In genomic region chr13:43218764-43219163, GRCm38 (mm10) we compare ENCODE assay signal across 14 mouse cellular contexts. TPM values are rescaled to one million over a fixed set of nuclear protein-coding genes. Genes with fewer than 3 reads are reported as not detected.
A peak's percentile ranks its signal among the peaks of the same experiment; 100 is the strongest.
DNase-seq lines count a peak whose midpoint lies in the region; ATAC-seq and TF ChIP-seq lines count a peak whose summit lies in the region.
"Had no signal": no experiment of that assay in that cellular context is flagged by ENCODE, and none has a peak within 500 bp of the region (broad histone marks: within the 10 kb centered on the region; RNA-seq: fewer than 3 reads in every experiment).

No protein-coding gene starts in this region.

- DNase-seq in adrenal gland, postnatal 14 days = peak; percentile 29
- DNase-seq in adrenal gland, adult 18-20 months (ENCODE audit: low spot score in 2 of 2) = no peak
- peak; percentile 42 for DNase-seq in kidney, adult 18-20 months
- no peak for DNase-seq in liver, postnatal 0 days
- DNase-seq in liver, embryonic 11.5 days (ENCODE audit: low spot score) = no peak
- DNase-seq: adrenal gland, adult 8-10 months; cerebellum, postnatal 10 days; right cerebral cortex, adult 18-20 months had no signal

- H3K4me1 ChIP-seq in kidney, embryonic 14.5 days (ENCODE audit: control insufficient read depth, insufficient read depth, low read length) = 0 out of 2 replicates have a peak, but pooled peaks cover 4% of the 10 kb centered on the region
- H3K4me1 ChIP-seq in liver, postnatal 0 days (ENCODE audit: insufficient read depth) = peaks cover 33% of the 10 kb centered on the region
- peaks cover 27% of the 10 kb centered on the region for H3K4me1 ChIP-seq in liver, embryonic 11.5 days (replicated peaks; ENCODE audit: control insufficient read depth, insufficient read depth, low read length)
- peaks cover 21% of the 10 kb centered on the region for H3K4me1 ChIP-seq in lung, embryonic 16.5 days (replicated peaks; ENCODE audit: control insufficient read depth, insufficient read depth, low read length)
- 0 out of 2 replicates have a peak, but pooled peaks cover 2% of the 10 kb centered on the region for H3K4me1 ChIP-seq in forebrain, embryonic 15.5 days

- H3K9ac ChIP-seq in kidney, embryonic 14.5 days (ENCODE audit: low read depth, low read length) = no peak overlapping the region
- no peak overlapping the region for H3K9ac ChIP-seq in liver, postnatal 0 days (replicated peaks)
- H3K9ac ChIP-seq in liver, embryonic 11.5 days (ENCODE audit: low read depth, low read length) = no peak overlapping the region
- no peak overlapping the region for H3K9ac ChIP-seq in lung, embryonic 16.5 days (ENCODE audit: low read length)
- H3K9ac ChIP-seq in forebrain, embryonic 15.5 days (replicated peaks) = no peak overlapping the region
- H3K9ac ChIP-seq: hindbrain, embryonic 12.5 days had no signal

- TF ChIP-seq CTCF in liver, postnatal 0 days (IDR thresholded peaks at IDR 0.05; ENCODE audit: low read depth) = no peak

- H3K36me3 ChIP-seq in kidney, embryonic 14.5 days (ENCODE audit: control insufficient read depth, insufficient read depth, low read length) = no peaks in the 10 kb centered on the region
- H3K36me3 ChIP-seq in liver, postnatal 0 days (replicated peaks; ENCODE audit: insufficient read depth, low read length) = no peaks in the 10 kb centered on the region
- H3K36me3 ChIP-seq in liver, embryonic 11.5 days (ENCODE audit: control insufficient read depth, insufficient read depth, low read length) = no peaks in the 10 kb centered on the region
- H3K36me3 ChIP-seq in lung, embryonic 16.5 days (ENCODE audit: control insufficient read depth, insufficient read depth, low read length) = no peaks in the 10 kb centered on the region
- no peaks in the 10 kb centered on the region for H3K36me3 ChIP-seq in forebrain, embryonic 15.5 days
- H3K36me3 ChIP-seq: forebrain, embryonic 10.5 days; hindbrain, embryonic 12.5 days had no signal

- no peak overlapping the region for H3K4me2 ChIP-seq in kidney, embryonic 14.5 days (replicated peaks; ENCODE audit: low read depth, low read length)
- no peak overlapping the region for H3K4me2 ChIP-seq in liver, postnatal 0 days (ENCODE audit: low read depth, low read length)
- H3K4me2 ChIP-seq in liver, embryonic 11.5 days = no peak overlapping the region
- no peak overlapping the region for H3K4me2 ChIP-seq in lung, embryonic 16.5 days (ENCODE audit: low read depth, low read length)
- H3K4me2 ChIP-seq in forebrain, embryonic 15.5 days (replicated peaks) = no peak overlapping the region
- H3K4me2 ChIP-seq: hindbrain, embryonic 12.5 days had no signal

- no peak for ATAC-seq in kidney, embryonic 14.5 days (ENCODE audit: low FRiP score, low TSS enrichment)
- no peak for ATAC-seq in liver, postnatal 0 days
- ATAC-seq in liver, embryonic 11.5 days (replicated peaks; ENCODE audit: low FRiP score) = no peak
- ATAC-seq in lung, embryonic 16.5 days (ENCODE audit: low read depth) = no peak
- no peak for ATAC-seq in forebrain, embryonic 15.5 days (replicated peaks)

- H3K27ac ChIP-seq in kidney, embryonic 14.5 days (ENCODE audit: low read depth, low read length) = no peak overlapping the region; the same call in 1 of the 2 replicates
- peak overlapping the region; percentile 34; the same call in 1 of the 2 replicates for H3K27ac ChIP-seq in liver, postnatal 0 days (ENCODE audit: low read depth)
- no peak overlapping the region; the same call in 1 of the 2 replicates for H3K27ac ChIP-seq in liver, embryonic 11.5 days (ENCODE audit: low read depth, low read length)
- H3K27ac ChIP-seq in lung, embryonic 16.5 days (ENCODE audit: low read length) = peak overlapping the region; percentile 51
- no peak overlapping the region for H3K27ac ChIP-seq in forebrain, embryonic 15.5 days (replicated peaks)
- H3K27ac ChIP-seq: forebrain, embryonic 10.5 days; hindbrain, embryonic 12.5 days had no signal

- no peak overlapping the region for H3K4me3 ChIP-seq in kidney, embryonic 14.5 days (ENCODE audit: low read length)
- no peak overlapping the region for H3K4me3 ChIP-seq in liver, postnatal 0 days (ENCODE audit: low read depth, low read length)
- no peak overlapping the region for H3K4me3 ChIP-seq in liver, embryonic 11.5 days (ENCODE audit: low read depth, low read length)
- no peak overlapping the region for H3K4me3 ChIP-seq in lung, embryonic 16.5 days (ENCODE audit: low read length)
- H3K4me3 ChIP-seq in forebrain, embryonic 15.5 days = no peak overlapping the region
- H3K4me3 ChIP-seq: forebrain, embryonic 10.5 days; hindbrain, embryonic 12.5 days; megakaryocyte, embryonic 14.5 days had no signal

- H3K9me3 ChIP-seq in kidney, embryonic 14.5 days (ENCODE audit: control insufficient read depth, low read length) = no peaks in the 10 kb centered on the region
- no peaks in the 10 kb centered on the region for H3K9me3 ChIP-seq in liver, postnatal 0 days (ENCODE audit: low read length)
- no peaks in the 10 kb centered on the region for H3K9me3 ChIP-seq in liver, embryonic 11.5 days (ENCODE audit: control insufficient read depth, low read length)
- H3K9me3 ChIP-seq in lung, embryonic 16.5 days (ENCODE audit: control insufficient read depth, low read length) = no peaks in the 10 kb centered on the region
- H3K9me3 ChIP-seq in forebrain, embryonic 15.5 days = no peaks in the 10 kb centered on the region
- H3K9me3 ChIP-seq: forebrain, embryonic 10.5 days; hindbrain, embryonic 12.5 days; megakaryocyte, embryonic 14.5 days had no signal

- no peaks in the 10 kb centered on the region for H3K27me3 ChIP-seq in kidney, embryonic 14.5 days (ENCODE audit: control insufficient read depth, insufficient read depth, low read length)
- H3K27me3 ChIP-seq in liver, postnatal 0 days (ENCODE audit: insufficient read depth, low read length) = no peaks in the 10 kb centered on the region
- no peaks in the 10 kb centered on the region for H3K27me3 ChIP-seq in liver, embryonic 11.5 days (replicated peaks; ENCODE audit: control insufficient read depth, insufficient read depth, low read length)
- no peaks in the 10 kb centered on the region for H3K27me3 ChIP-seq in lung, embryonic 16.5 days (ENCODE audit: control insufficient read depth, insufficient read depth, low read depth, low read length)
- H3K27me3 ChIP-seq in forebrain, embryonic 15.5 days = no peaks in the 10 kb centered on the region
- H3K27me3 ChIP-seq: hindbrain, embryonic 12.5 days; megakaryocyte, embryonic 14.5 days had no signal

- WGBS in kidney, embryonic 14.5 days = 42% methylated on average over 4 of the region's 4 CpGs
- 41% methylated on average over 4 of the region's 4 CpGs for WGBS in liver, postnatal 0 days (ENCODE audit: insufficient replicate concordance)
- WGBS in liver, embryonic 11.5 days = 56% methylated on average over 4 of the region's 4 CpGs
- 33% methylated on average over 4 of the region's 4 CpGs for whole genome bisulfite sequencing in lung, embryonic 16.5 days
- WGBS in forebrain, embryonic 15.5 days = 60% methylated on average over 4 of the region's 4 CpGs

- TF ChIP-seq EP300 in liver, postnatal 0 days (IDR thresholded peaks at IDR 0.05; ENCODE audit: low read depth) = no peak

RNA-seq across cellular contexts. Expression of gene Tbc1d7, which starts 47.5 kb away (rescaled TPM):
- 24.1 and 24.6 TPM in 2 replicates for total RNA-seq in adrenal gland, postnatal 14 days (2021)
- total RNA-seq in adrenal gland, adult 18-20 months (2021) = 10 to 100 TPM; 11.4 to 13.5 TPM
- 61.1 and 64.8 TPM in 2 replicates for polyA plus RNA-seq in kidney, embryonic 14.5 days (2014; fragmentation: Nextera tagmentation; extraction: Ambion mirVana)
- polyA plus RNA-seq in liver, postnatal 0 days (2015; fragmentation: Nextera tagmentation; extraction: Ambion mirVana) = 11.7 and 12.9 TPM in 2 replicates
- 28.9 and 34.8 TPM in 2 replicates for polyA plus RNA-seq in liver, embryonic 11.5 days (2014; fragmentation: Nextera tagmentation; extraction: Ambion mirVana)
- 44.4 and 47.3 TPM in 2 replicates for polyA plus RNA-seq in lung, embryonic 16.5 days (2015; fragmentation: Nextera tagmentation; extraction: Ambion mirVana)
- polyA plus RNA-seq in forebrain, embryonic 15.5 days (2015; fragmentation: Nextera tagmentation; extraction: Ambion mirVana) = 79.1 and 79.9 TPM in 2 replicates

Comparison
In these comparisons a context has a peak if more than half of its experiments do, and no peak if none do; other contexts are left out.
1. DNase-seq: peak in adrenal gland, postnatal 14 days (single experiment) and kidney, adult 18-20 months (single experiment); none in adrenal gland, adult 18-20 months (0 of 2), liver, postnatal 0 days (single experiment) and liver, embryonic 11.5 days (single experiment).
2. H3K27ac ChIP-seq: peak in liver, postnatal 0 days (single experiment) and lung, embryonic 16.5 days (single experiment); none in kidney, embryonic 14.5 days (single experiment), liver, embryonic 11.5 days (single experiment) and forebrain, embryonic 15.5 days (single experiment).